Comparison of ENCODE assay signal across 7 mouse cellular contexts in the genomic region with DNA sequence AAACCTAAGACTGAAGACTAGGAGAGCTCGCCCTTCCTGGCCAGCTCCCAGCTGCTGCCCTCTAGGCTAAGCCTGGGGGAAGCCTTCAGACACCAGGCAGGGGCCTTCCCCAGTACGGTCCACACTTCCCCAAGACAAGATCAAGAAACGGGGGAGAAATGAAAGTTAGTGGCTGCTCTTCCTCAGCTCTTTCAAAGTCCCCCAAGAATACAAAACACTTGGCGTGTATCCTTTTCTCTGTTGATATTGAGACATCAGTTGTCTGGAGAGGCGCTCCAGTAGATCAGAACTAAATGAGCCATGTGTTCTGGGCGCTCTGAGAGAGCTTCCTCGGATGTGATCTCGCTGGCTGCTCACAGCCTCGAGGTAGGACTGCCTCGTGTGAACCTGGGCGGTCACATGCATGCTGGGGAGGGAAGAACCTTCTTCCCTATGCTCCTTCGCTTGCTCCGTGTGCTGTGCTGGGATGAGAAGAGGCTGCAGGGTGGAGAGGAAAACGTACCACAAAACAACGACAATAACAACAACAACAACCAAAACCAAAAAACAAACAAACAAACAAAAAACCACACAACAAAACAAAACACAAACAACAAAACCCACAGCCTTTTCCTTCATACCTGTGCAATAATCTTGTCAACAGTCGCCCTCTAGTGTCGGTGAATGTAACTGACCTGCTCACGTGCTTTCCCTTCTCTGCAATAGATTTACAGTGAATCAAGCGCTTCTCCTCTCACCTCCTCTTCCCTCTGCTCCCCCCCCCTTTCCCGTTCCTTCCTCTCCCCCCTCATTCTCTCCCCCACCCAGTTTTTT. TPM values are rescaled to one million over a fixed set of nuclear protein-coding genes. Genes with fewer than 3 reads are reported as not detected.
A peak's percentile ranks its signal among the peaks of the same experiment; 100 is the strongest.
DNase-seq lines count a peak whose midpoint lies in the region; ATAC-seq and TF ChIP-seq lines count a peak whose summit lies in the region.

No protein-coding gene starts in this region.

- 0 out of 2 replicates have a peak overlapping the region, but pooled peaks have one; percentile 1 for H3K9ac ChIP-seq in hindbrain, postnatal 0 days (replicated peaks; ENCODE audit: low read length)

- no peak overlapping the region for H3K27ac ChIP-seq in hindbrain, postnatal 0 days
- H3K27ac ChIP-seq in macrophage = peak overlapping the region; percentile 85

- H3K36me3 ChIP-seq in hindbrain, postnatal 0 days (ENCODE audit: insufficient read depth, low read length) = no peaks in the 10 kb centered on the region
- no peaks in the 10 kb centered on the region for H3K36me3 ChIP-seq in macrophage (ENCODE audit: inconsistent target)

- 0 out of 2 replicates have a peak, but pooled peaks cover 3% of the 10 kb centered on the region for H3K4me1 ChIP-seq in hindbrain, postnatal 0 days (ENCODE audit: insufficient read depth, low read length)

- H3K4me3 ChIP-seq in hindbrain, postnatal 0 days (ENCODE audit: low read length) = no peak overlapping the region
- H3K4me3 ChIP-seq in macrophage (ENCODE audit: inconsistent target) = no peak overlapping the region

- H3K4me2 ChIP-seq in hindbrain, postnatal 0 days (ENCODE audit: low read depth, low read length) = peak overlapping the region; percentile 46

- peak; percentile 64 for DNase-seq in T-cell, adult 2 months (ENCODE audit: low spot score)
- DNase-seq in cerebellum, adult 8-10 months = peak; percentile 69
- DNase-seq in hindbrain, postnatal 0 days (ENCODE audit: low spot score) = peak; percentile 90
- DNase-seq in left cerebral cortex, adult 18-20 months (ENCODE audit: low spot score in 2 of 2) = peak; percentile 62 to 80
- DNase-seq in right cerebral cortex, postnatal 14 days = peak; percentile 65

- WGBS in hindbrain, postnatal 0 days = 16% methylated on average over 20 of the region's 20 CpGs
- WGBS in macrophage (ENCODE audit: missing documents) = 27% methylated on average over 20 of the region's 20 CpGs

- peaks cover 10% of the 10 kb centered on the region; the same call in 1 of the 2 replicates for H3K79me2 ChIP-seq in macrophage (ENCODE audit: inconsistent target)

- no peaks in the 10 kb centered on the region for H3K9me3 ChIP-seq in hindbrain, postnatal 0 days (ENCODE audit: low read length)

- peak; percentile 84 for TF ChIP-seq CTCF in hindbrain, postnatal 0 days (IDR thresholded peaks at IDR 0.05; ENCODE audit: low read depth)

- H3K27me3 ChIP-seq in hindbrain, postnatal 0 days (ENCODE audit: insufficient read depth, low read length) = no peaks in the 10 kb centered on the region

- ATAC-seq in frontal cortex, adult (ENCODE audit: low TSS enrichment) = peak; percentile 74
- ATAC-seq in hindbrain, postnatal 0 days = peak; percentile 68

RNA-seq across cellular contexts. Expression of a gene that starts 28.0 kb away (rescaled TPM):
- 32.9 and 34.8 TPM in 2 replicates for total RNA-seq in hindbrain, postnatal 0 days (2014; rRNA removed)
- polyA plus RNA-seq in hindbrain, postnatal 0 days (2015; fragmentation: Nextera tagmentation; extraction: Ambion mirVana) = 56.8 and 56.9 TPM in 2 replicates
- total RNA-seq in left cerebral cortex, adult 18-20 months (2021) = 10 to 100 TPM; 45.9 to 50.5 TPM
- total RNA-seq in macrophage (2018; cell fraction: chromatin; rRNA removed) = 1,000 to 10,000 TPM in 21 of 26 experiments, 100 to 1,000 TPM in 5; 862 to 4,016 (median 1,637) TPM
- total RNA-seq in macrophage (2018; cell fraction: cytosol; rRNA removed) = 100 to 1,000 TPM in 3 of 26 experiments, 10 to 100 TPM in 23; 25.5 to 128 (median 65.5) TPM
- 1,000 to 10,000 TPM in 12 of 26 experiments, 100 to 1,000 TPM in 14; 362 to 2,858 (median 990) TPM for total RNA-seq in macrophage (2018; cell fraction: nucleus; rRNA removed)
- polyA plus RNA-seq in macrophage (2018) = 45.8 to 98.1 TPM (median 64.9 TPM) in 3 replicates
